Mouse (Mus musculus) midbrain, embryonic 10.5 days (tissue): ENCODE data around the gene Palm. TPM values are rescaled to one million over a fixed set of nuclear protein-coding genes. Genes with fewer than 3 reads are reported as not detected.

Source experiments
- DNase-seq: peaks from one replicate; pipeline ENCODE4 v3.0.0-alpha.2; 2017; ENCODE audit warnings: low spot score
- H3K27ac ChIP-seq: fragments of 300-500 bp; sonication (generic); replicated peaks from 2 replicates; pipeline ENCODE4 v1.5.1; 2016; ENCODE audit warnings: mild to moderate bottlenecking
- H3K27me3 ChIP-seq: fragments of 300-500 bp; sonication (generic); 2 replicates; pipeline ENCODE4 v1.6.1; 2016; ENCODE audit warnings: low read depth, mild to moderate bottlenecking; ENCODE audit not compliant: poor library complexity, severe bottlenecking
- H3K36me3 ChIP-seq: fragments of 300-500 bp; sonication (generic); 2 replicates; pipeline ENCODE4 v1.6.1; 2016; ENCODE audit warnings: mild to moderate bottlenecking, moderate library complexity
- H3K4me1 ChIP-seq: fragments of 300-500 bp; sonication (generic); 2 replicates; pipeline ENCODE4 v1.6.1; 2016
- H3K4me3 ChIP-seq: fragments of 300-500 bp; sonication (generic); 2 replicates; pipeline ENCODE4 v1.5.1; 2016; ENCODE audit warnings: mild to moderate bottlenecking, moderate library complexity
- H3K9me3 ChIP-seq: fragments of 300-500 bp; sonication (generic); replicated peaks from 2 replicates; pipeline ENCODE4 v1.6.1; 2016; ENCODE audit warnings: mild to moderate bottlenecking
- WGBS: fragments of 180-500 bp; shearing (Covaris S2); methylation state at CpG from one replicate; pipeline ENCODE4 v1.1.7; 2016; 5-methylcytosine and 5-hydroxymethylcytosine counted together
- polyA plus RNA-seq: library from polyadenylated mRNA; unstranded; fragments of >200 nt; fragmentation: Nextera tagmentation; extraction: Ambion mirVana; gene quantifications from 2 replicates; pipeline ENCODE4 v1.2.1, GENCODE M21; 2016

Gene Palm
- polyA plus RNA-seq, 1 experiment from 2014 or later = 130 TPM

GRCm38 (mm10) chr10:79792339-79793040 is 882 bp upstream of the Palm start:
- Histone ChIP-seq H3K4me3 (peak overlapping the region; percentile 95; the same call in 1 of the 2 replicates), H3K9me3 (no peaks in the 10 kb centered on the region), H3K27me3 (peaks cover 2% of the 10 kb centered on the region), H3K4me1 (peaks cover 44% of the 10 kb centered on the region), H3K27ac (no peak overlapping the region), H3K36me3 (peaks cover 9% of the 10 kb centered on the region)
- DNase-seq = no peak
- 89% methylated on average over 5 of the region's 5 CpGs for WGBS

GRCm38 (mm10) chr10:79793738-79794490 is 542 bp downstream of the Palm start:
- H3K4me1 ChIP-seq = peaks cover 48% of the 10 kb centered on the region
- no peaks in the 10 kb centered on the region for H3K9me3 ChIP-seq
- H3K27ac ChIP-seq = peak overlapping the region; percentile 98
- WGBS = 2% methylated on average over 38 of the region's 38 CpGs
- no peaks in the 10 kb centered on the region for H3K27me3 ChIP-seq
- peaks cover 9% of the 10 kb centered on the region for H3K36me3 ChIP-seq
- DNase-seq = peak; percentile 60
- peak overlapping the region; percentile 95 for H3K4me3 ChIP-seq

- H3K27ac ChIP-seq = peak overlapping the region; percentile 98
- H3K36me3 ChIP-seq = peaks cover 14% of the 10 kb centered on the region
- no peaks in the 10 kb centered on the region for H3K9me3 ChIP-seq
- H3K27me3 ChIP-seq = no peaks in the 10 kb centered on the region
- 3% methylated on average over 10 of the region's 10 CpGs for WGBS
- DNase-seq = peak; percentile 70
- peaks cover 45% of the 10 kb centered on the region for H3K4me1 ChIP-seq
- peak overlapping the region; percentile 95 for H3K4me3 ChIP-seq
These were observed 1.1 kb downstream of the Palm start for GRCm38 (mm10) chr10:79794491-79794931.

- Histone ChIP-seq H3K27ac (no peak overlapping the region), H3K27me3 (no peaks in the 10 kb centered on the region), H3K36me3 (peaks cover 26% of the 10 kb centered on the region), H3K4me1 (peaks cover 49% of the 10 kb centered on the region), H3K4me3 (no peak overlapping the region), H3K9me3 (no peaks in the 10 kb centered on the region)
- whole genome bisulfite sequencing = 99% methylated on average over 3 of the region's 3 CpGs
- no peak for DNase-seq
These were observed 2.5 kb downstream of the Palm start for GRCm38 (mm10) chr10:79795905-79796304.

- H3K4me3 ChIP-seq = peak overlapping the region; percentile 31
- 58% methylated on average over 15 of the region's 15 CpGs for WGBS
- peak overlapping the region; percentile 61; the same call in 1 of the 2 replicates for H3K27ac ChIP-seq
- no peak for DNase-seq
- no peaks in the 10 kb centered on the region for H3K9me3 ChIP-seq
- no peaks in the 10 kb centered on the region for H3K27me3 ChIP-seq
- H3K36me3 ChIP-seq = peaks cover 28% of the 10 kb centered on the region
- peaks cover 63% of the 10 kb centered on the region for H3K4me1 ChIP-seq
These were observed 4.0 kb downstream of the Palm start for GRCm38 (mm10) chr10:79797326-79797725.

GRCm38 (mm10) chr10:79798289-79798928 is 5.0 kb downstream of the Palm start:
- Histone ChIP-seq H3K9me3 (no peaks in the 10 kb centered on the region), H3K4me1 (peaks cover 68% of the 10 kb centered on the region), H3K36me3 (peaks cover 28% of the 10 kb centered on the region), H3K27me3 (no peaks in the 10 kb centered on the region), H3K27ac (no peak overlapping the region), H3K4me3 (no peak overlapping the region; the same call in 1 of the 2 replicates)
- 92% methylated on average over 12 of the region's 12 CpGs for WGBS
- DNase-seq = no peak

- peaks cover 72% of the 10 kb centered on the region for H3K4me1 ChIP-seq
- peak overlapping the region; percentile 42; the same call in 1 of the 2 replicates for H3K27ac ChIP-seq
- 89% methylated on average over 11 of the region's 11 CpGs for WGBS
These were observed 7.1 kb downstream of the Palm start for GRCm38 (mm10) chr10:79800508-79800907.

GRCm38 (mm10) chr10:79801837-79802236 is 8.5 kb downstream of the Palm start:
- peaks cover 27% of the 10 kb centered on the region for H3K36me3 ChIP-seq
- WGBS = 17% methylated on average over 3 of the region's 3 CpGs
- no peaks in the 10 kb centered on the region for H3K9me3 ChIP-seq
- peak overlapping the region; percentile 30 for H3K4me3 ChIP-seq
- no peak for DNase-seq
- H3K27me3 ChIP-seq = no peaks in the 10 kb centered on the region
- peaks cover 80% of the 10 kb centered on the region for H3K4me1 ChIP-seq
- H3K27ac ChIP-seq = peak overlapping the region; percentile 91

More at GRCm38 (mm10) chr10:79800508-79800907, 7.1 kb downstream of the Palm start:
- H3K36me3 ChIP-seq = peaks cover 28% of the 10 kb centered on the region
- H3K4me3 ChIP-seq = no peak overlapping the region
- no peaks in the 10 kb centered on the region for H3K9me3 ChIP-seq
- no peak for DNase-seq
- H3K27me3 ChIP-seq = no peaks in the 10 kb centered on the region

GRCm38 (mm10) chr10:79802331-79802971 is 9.1 kb downstream of the Palm start:
- peak overlapping the region; percentile 30 for H3K4me3 ChIP-seq
- 32% methylated on average over 11 of the region's 11 CpGs for WGBS
- DNase-seq = peak; percentile 46
- peaks cover 77% of the 10 kb centered on the region for H3K4me1 ChIP-seq
- H3K27ac ChIP-seq = peak overlapping the region; percentile 91
- no peaks in the 10 kb centered on the region for H3K27me3 ChIP-seq
- H3K9me3 ChIP-seq = no peaks in the 10 kb centered on the region
- H3K36me3 ChIP-seq = peaks cover 30% of the 10 kb centered on the region

- no peaks in the 10 kb centered on the region for H3K27me3 ChIP-seq
- H3K4me3 ChIP-seq = peak overlapping the region; percentile 51
- peaks cover 77% of the 10 kb centered on the region for H3K4me1 ChIP-seq
- H3K27ac ChIP-seq = peak overlapping the region; percentile 91
- peaks cover 43% of the 10 kb centered on the region for H3K36me3 ChIP-seq
- WGBS = 5% methylated on average over 29 of the region's 29 CpGs
- peak; percentile 94 for DNase-seq
- H3K9me3 ChIP-seq = no peaks in the 10 kb centered on the region
These were observed 10.4 kb downstream of the Palm start for GRCm38 (mm10) chr10:79803716-79804323.

- WGBS = 82% methylated on average over 11 of the region's 11 CpGs
- DNase-seq = no peak
These were observed 12.3 kb downstream of the Palm start for GRCm38 (mm10) chr10:79805636-79806035.

GRCm38 (mm10) chr10:79806331-79806730 is 13.0 kb downstream of the Palm start:
- WGBS = 89% methylated on average over 9 of the region's 9 CpGs
- H3K4me3 ChIP-seq = no peak overlapping the region
- peak overlapping the region; percentile 47; the same call in 1 of the 2 replicates for H3K27ac ChIP-seq
- H3K27me3 ChIP-seq = no peaks in the 10 kb centered on the region
- no peak for DNase-seq
- no peaks in the 10 kb centered on the region for H3K9me3 ChIP-seq
- peaks cover 63% of the 10 kb centered on the region for H3K4me1 ChIP-seq
- H3K36me3 ChIP-seq = peaks cover 48% of the 10 kb centered on the region

More at GRCm38 (mm10) chr10:79805636-79806035, 12.3 kb downstream of the Palm start:
- no peak overlapping the region for H3K4me3 ChIP-seq
- peaks cover 70% of the 10 kb centered on the region for H3K4me1 ChIP-seq
- H3K27me3 ChIP-seq = no peaks in the 10 kb centered on the region
- H3K36me3 ChIP-seq = peaks cover 45% of the 10 kb centered on the region
- H3K9me3 ChIP-seq = no peaks in the 10 kb centered on the region
- peak overlapping the region; percentile 91 for H3K27ac ChIP-seq
